Mouse (Mus musculus) megakaryocyte, embryonic 14.5 days (primary cell): ENCODE measurements at regions not wholly inside any gene's neighbourhood (a gene's known extent, or its start where the extent isn't known, plus 50 kb on each side); places are given as distances from the start of the nearest gene placed in this dataset.

Experiments
- H3K27me3 ChIP-seq: replicated peaks from 2 replicates; pipeline ENCODE3; 2012; ENCODE audit warnings: inconsistent platforms
- H3K36me3 ChIP-seq: replicated peaks from 2 replicates; pipeline ENCODE3; 2012; ENCODE audit warnings: low read length, inconsistent platforms, mixed read lengths
- H3K4me1 ChIP-seq: 2 replicates; pipeline ENCODE4 v1.6.1; 2012; ENCODE audit warnings: inconsistent platforms
- H3K4me3 ChIP-seq: replicated peaks from 2 replicates; pipeline ENCODE3; 2012; ENCODE audit warnings: moderate library complexity, mild to moderate bottlenecking, inconsistent platforms
- H3K9me3 ChIP-seq: 2 replicates; pipeline ENCODE4 v1.6.1; 2012; ENCODE audit warnings: inconsistent platforms
- FLI1 ChIP-seq: IDR thresholded peaks from 2 replicates; pipeline ENCODE4 v1.6.1; 2012; ENCODE audit warnings: low read length, inconsistent platforms, mixed read lengths
- GATA1 ChIP-seq: IDR thresholded peaks from 3 replicates; pipeline ENCODE4 v1.6.1; 2012; ENCODE audit warnings: mixed read lengths, low read length, inconsistent platforms, borderline replicate concordance

GRCm38 (mm10) chr1:128795654-128796053, 203.6 kb upstream of the Cxcr4 start:
- Histone ChIP-seq H3K27me3 (peaks cover 16% of the 10 kb centered on the region), H3K36me3 (no peaks in the 10 kb centered on the region), H3K4me3 (no peak overlapping the region), H3K9me3 (no peaks in the 10 kb centered on the region), H3K4me1 (no peaks in the 10 kb centered on the region; the same call in 1 of the 2 replicates)
- TF ChIP-seq FLI1 (no peak), GATA1 (no peak)

DNA sequence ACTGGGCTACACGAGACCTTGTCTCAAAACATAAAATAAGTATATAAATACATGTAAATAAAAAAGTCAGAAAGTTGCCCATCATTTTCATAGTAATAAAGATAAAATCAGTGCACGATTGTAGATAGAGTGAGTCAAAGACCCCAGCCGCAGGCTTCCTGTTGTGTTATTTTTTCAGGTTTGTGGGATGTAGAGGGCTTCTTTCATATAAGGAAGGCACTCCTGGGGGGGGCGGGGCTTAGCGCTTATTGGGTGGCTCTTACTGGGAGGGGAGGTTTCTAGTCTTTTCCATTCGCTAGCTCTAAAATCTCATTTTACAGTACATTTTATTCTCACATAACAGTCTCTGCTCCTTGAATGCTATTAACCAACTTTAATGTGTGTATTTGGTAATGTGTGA, 198.8 kb upstream of the Cxcr4 start:
- Histone ChIP-seq H3K27me3 (peaks cover 7% of the 10 kb centered on the region), H3K4me3 (no peak overlapping the region), H3K36me3 (no peaks in the 10 kb centered on the region), H3K9me3 (no peaks in the 10 kb centered on the region), H3K4me1 (peaks cover 7% of the 10 kb centered on the region; the same call in 1 of the 2 replicates)
- TF ChIP-seq FLI1 (no peak), GATA1 (no peak)

GRCm38 (mm10) chr1:128789567-128790335, 197.7 kb upstream of the Cxcr4 start:
- TF ChIP-seq GATA1, result no peak
- no peak for TF ChIP-seq FLI1
- H3K9me3 ChIP-seq, result 0 out of 2 replicates have a peak, but pooled peaks cover 3% of the 10 kb centered on the region
- peaks cover 7% of the 10 kb centered on the region for H3K27me3 ChIP-seq
- no peaks in the 10 kb centered on the region for H3K36me3 ChIP-seq
- no peak overlapping the region for H3K4me3 ChIP-seq
- H3K4me1 ChIP-seq, result peaks cover 7% of the 10 kb centered on the region; the same call in 1 of the 2 replicates

- 0 out of 2 replicates have a peak, but pooled peaks cover 4% of the 10 kb centered on the region for H3K9me3 ChIP-seq
- H3K4me3 ChIP-seq, result no peak overlapping the region
- TF ChIP-seq FLI1 (no peak), GATA1 (no peak)
- peaks cover 7% of the 10 kb centered on the region for H3K27me3 ChIP-seq
- H3K36me3 ChIP-seq, result no peaks in the 10 kb centered on the region
- H3K4me1 ChIP-seq, result peaks cover 7% of the 10 kb centered on the region; the same call in 1 of the 2 replicates
Measured at GRCm38 (mm10) chr1:128788227-128788626, 196.1 kb upstream of the Cxcr4 start.

DNA sequence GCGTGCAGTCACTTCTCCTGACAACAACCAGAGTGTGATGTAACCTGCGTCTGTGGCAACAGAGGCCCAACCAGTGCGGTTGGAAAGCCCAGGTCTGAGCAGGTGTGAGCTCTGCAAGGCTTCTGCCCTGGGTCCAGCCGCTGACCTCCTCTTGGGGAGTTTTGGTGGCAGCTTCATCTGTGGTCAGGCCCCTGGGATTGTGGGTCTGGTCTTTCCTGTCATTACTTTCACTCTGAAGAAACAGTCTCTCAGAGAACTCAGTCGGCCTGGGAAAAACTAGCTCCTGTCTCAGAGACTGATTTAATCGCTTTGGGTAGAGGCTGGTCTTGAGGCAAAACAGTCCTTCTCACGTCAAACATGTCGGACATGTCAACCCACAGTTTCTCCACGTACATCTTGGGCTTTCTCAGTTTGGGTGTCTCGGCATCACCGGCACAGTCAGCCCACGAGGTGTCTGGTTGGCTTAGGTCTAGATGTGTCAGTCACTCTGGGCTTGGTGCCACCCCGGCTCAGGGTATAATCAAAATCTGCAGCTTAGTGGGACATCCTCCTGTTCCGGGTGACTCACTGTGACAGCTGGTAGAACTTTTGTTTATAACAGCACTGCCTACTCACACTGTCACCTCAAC, 195.0 kb upstream of the Cxcr4 start:
- Histone ChIP-seq H3K27me3 (peaks cover 9% of the 10 kb centered on the region), H3K36me3 (no peaks in the 10 kb centered on the region), H3K4me3 (peak overlapping the region; percentile 57), H3K4me1 (peaks cover 7% of the 10 kb centered on the region; the same call in 1 of the 2 replicates), H3K9me3 (0 out of 2 replicates have a peak, but pooled peaks cover 4% of the 10 kb centered on the region)
- TF ChIP-seq FLI1, result no peak
- no peak for TF ChIP-seq GATA1

GRCm38 (mm10) chr1:128782286-128782685, 190.2 kb upstream of the Cxcr4 start:
- no peak for TF ChIP-seq GATA1
- TF ChIP-seq FLI1, result no peak
- H3K27me3 ChIP-seq, result peaks cover 7% of the 10 kb centered on the region
- peaks cover 6% of the 10 kb centered on the region; the same call in 1 of the 2 replicates for H3K4me1 ChIP-seq
- H3K4me3 ChIP-seq, result no peak overlapping the region
- 0 out of 2 replicates have a peak, but pooled peaks cover 4% of the 10 kb centered on the region for H3K9me3 ChIP-seq
- no peaks in the 10 kb centered on the region for H3K36me3 ChIP-seq

- Histone ChIP-seq H3K9me3 (0 out of 2 replicates have a peak, but pooled peaks cover 4% of the 10 kb centered on the region), H3K4me3 (no peak overlapping the region), H3K36me3 (no peaks in the 10 kb centered on the region), H3K27me3 (peaks cover 6% of the 10 kb centered on the region), H3K4me1 (peaks cover 2% of the 10 kb centered on the region; the same call in 1 of the 2 replicates)
- TF ChIP-seq GATA1, result no peak
- no peak for TF ChIP-seq FLI1
Measured at GRCm38 (mm10) chr1:128781871-128782270, 189.8 kb upstream of the Cxcr4 start.

GRCm38 (mm10) chr1:128781311-128781710, 189.2 kb upstream of the Cxcr4 start:
- H3K36me3 ChIP-seq, result no peaks in the 10 kb centered on the region
- H3K27me3 ChIP-seq, result peaks cover 4% of the 10 kb centered on the region
- H3K4me3 ChIP-seq, result no peak overlapping the region
- 0 out of 2 replicates have a peak, but pooled peaks cover 4% of the 10 kb centered on the region for H3K9me3 ChIP-seq
- TF ChIP-seq GATA1 (no peak), FLI1 (no peak)
- no peaks in the 10 kb centered on the region for H3K4me1 ChIP-seq

GRCm38 (mm10) chr1:128779586-128780158, 187.6 kb upstream of the Cxcr4 start:
- TF ChIP-seq FLI1 (no peak), GATA1 (no peak)
- 0 out of 2 replicates have a peak, but pooled peaks cover under 1% of the 10 kb centered on the region for H3K9me3 ChIP-seq
- H3K36me3 ChIP-seq, result no peaks in the 10 kb centered on the region
- no peaks in the 10 kb centered on the region for H3K4me1 ChIP-seq
- H3K27me3 ChIP-seq, result peaks cover 4% of the 10 kb centered on the region
- H3K4me3 ChIP-seq, result no peak overlapping the region
